Mouse (Mus musculus) cortical plate, adult 2 months (tissue): Measurements from ENCODE around the gene Slc2a4.

Source experiments
- CTCF ChIP-seq: fragments of 200-500 bp; IDR thresholded peaks from 2 replicates; pipeline ENCODE4 v1.5.1; 2011; ENCODE audit warnings: mild to moderate bottlenecking, control low read depth, low read length; ENCODE audit not compliant: insufficient read depth; ENCODE audit errors: extremely low read depth
- POLR2A ChIP-seq: fragments of 200-500 bp; IDR thresholded peaks from 2 replicates; pipeline ENCODE4 v1.6.1; 2011; ENCODE audit warnings: mild to moderate bottlenecking, low read length, control low read depth; ENCODE audit not compliant: insufficient read depth; ENCODE audit errors: extremely low read depth

DNA sequence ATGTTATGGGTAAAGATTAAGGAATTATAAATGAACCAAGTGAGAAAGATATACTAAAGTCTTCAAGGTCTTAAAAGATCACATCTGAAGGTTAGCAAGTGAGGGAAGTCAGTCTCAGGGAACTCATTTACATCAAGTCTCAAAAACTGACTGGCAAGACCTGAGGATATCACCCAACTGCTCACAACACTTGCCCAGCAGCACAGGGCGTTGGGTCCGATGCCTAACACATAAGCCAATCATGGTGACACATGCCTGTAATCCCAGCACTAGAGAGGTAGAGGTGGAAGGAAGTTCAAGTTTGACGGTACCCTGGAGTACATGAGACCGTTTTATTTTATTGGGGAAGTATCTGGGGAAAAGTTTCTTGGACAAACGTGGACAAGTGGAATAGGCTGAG is 29.9 kb downstream of the Slc2a4 start:
- no peak for TF ChIP-seq POLR2A
- no peak for TF ChIP-seq CTCF
